13 mouse cellular contexts compared by ENCODE assay signal in the genomic region with DNA sequence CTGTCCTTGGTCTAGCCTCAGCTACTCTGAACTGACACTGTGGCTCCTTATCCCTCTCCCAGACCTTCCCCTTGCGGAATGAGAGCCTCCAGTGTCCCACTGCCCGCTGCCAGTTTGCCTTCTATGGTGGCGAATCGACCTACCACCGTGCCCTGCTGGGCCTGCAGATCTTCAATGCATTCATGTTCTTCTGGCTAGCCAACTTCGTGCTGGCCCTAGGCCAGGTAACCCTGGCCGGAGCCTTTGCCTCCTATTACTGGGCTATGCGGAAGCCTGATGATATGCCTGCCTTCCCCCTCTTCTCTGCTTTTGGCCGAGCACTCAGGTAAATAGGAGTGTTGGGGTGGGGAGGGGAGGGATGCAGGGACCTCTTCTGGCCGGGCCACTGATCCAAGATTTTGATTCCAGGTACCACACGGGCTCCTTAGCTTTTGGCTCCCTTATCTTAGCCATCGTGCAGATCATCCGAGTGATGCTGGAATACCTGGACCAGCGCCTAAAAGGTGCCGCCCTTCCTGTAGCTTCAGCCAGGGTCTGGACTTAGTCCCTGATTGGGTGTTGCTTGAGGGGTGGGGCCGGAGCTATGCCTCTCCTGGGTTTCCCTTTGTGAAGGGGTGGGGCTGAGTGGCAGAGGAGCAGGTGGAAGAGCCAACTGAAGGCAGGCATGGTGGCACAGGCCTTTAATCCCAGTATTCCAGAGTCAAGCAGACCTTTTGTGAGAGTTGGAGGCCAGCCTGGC. TPM values are rescaled to one million over a fixed set of nuclear protein-coding genes. Genes with fewer than 3 reads are reported as not detected.
DNase-seq lines count a peak whose midpoint lies in the region; ATAC-seq and TF ChIP-seq lines count a peak whose summit lies in the region.
"Had no signal": no experiment of that assay in that cellular context is flagged by ENCODE, and none has a peak within 500 bp of the region (broad histone marks: within the 10 kb centered on the region; RNA-seq: fewer than 3 reads in every experiment).

No protein-coding gene starts in this region.

- H3K4me3 ChIP-seq in heart, embryonic 12.5 days: no peak overlapping the region
- peak overlapping the region; percentile 63 for H3K4me3 ChIP-seq in E14TG2a.4 (replicated peaks; ENCODE audit: low read length)
- H3K4me3 ChIP-seq: liver, embryonic 13.5 days had no signal

- H3K4me1 ChIP-seq in heart, embryonic 12.5 days (replicated peaks): no peaks in the 10 kb centered on the region
- peaks cover 51% of the 10 kb centered on the region for H3K4me1 ChIP-seq in E14TG2a.4 (replicated peaks; ENCODE audit: low read depth, low read length)

- no peaks in the 10 kb centered on the region for H3K27me3 ChIP-seq in heart, embryonic 12.5 days (replicated peaks)
- H3K27me3 ChIP-seq in E14TG2a.4 (ENCODE audit: insufficient read depth, low read length): no peaks in the 10 kb centered on the region
- H3K27me3 ChIP-seq: liver, embryonic 13.5 days had no signal

- H3K4me2 ChIP-seq in heart, embryonic 12.5 days: no peak overlapping the region
- H3K4me2 ChIP-seq: liver, embryonic 13.5 days had no signal

- DNase-seq in heart, postnatal 14 days: peak; percentile 50 to 52
- DNase-seq in ZHBTc4 (ENCODE audit: low read depth, low spot score): peak; percentile 63
- peak; percentile 67 to 72 for DNase-seq in cerebellum, postnatal 36 days
- DNase-seq in spleen, adult 18-20 months: no peak
- no peak for DNase-seq in kidney, adult 9 months
- DNase-seq: kidney, postnatal 4 days; liver, embryonic 13.5 days; thymus, postnatal 14 days had no signal

- no peak overlapping the region for H3K9ac ChIP-seq in heart, embryonic 12.5 days
- H3K9ac ChIP-seq: liver, embryonic 13.5 days had no signal

- no peak for TF ChIP-seq CTCF in E14TG2a.4 (conservative IDR thresholded peaks at IDR 0.05; ENCODE audit: low read length)

- no peaks in the 10 kb centered on the region for H3K9me3 ChIP-seq in heart, embryonic 12.5 days (replicated peaks)
- H3K9me3 ChIP-seq in E14TG2a.4 (ENCODE audit: low read length): no peaks in the 10 kb centered on the region
- H3K9me3 ChIP-seq: liver, embryonic 13.5 days had no signal

- intact Hi-C loops in heart, postnatal 14 days (cut with DNase I): no loop called here

- H3K36me3 ChIP-seq in heart, embryonic 12.5 days: peaks cover 91% of the 10 kb centered on the region
- peaks cover 85% of the 10 kb centered on the region for H3K36me3 ChIP-seq in E14TG2a.4 (ENCODE audit: insufficient read depth, low read length)

- WGBS in heart, embryonic 12.5 days: 76% methylated on average over 16 of the region's 16 CpGs

- ATAC-seq in heart, embryonic 12.5 days (ENCODE audit: insufficient number of reproducible peaks, low FRiP score): no peak
- ATAC-seq: CD4-positive, CD25-positive, alpha-beta regulatory T cell, adult 4 months; inflammation-experienced regulatory T-cells, adult 6 months had no signal

- no peak overlapping the region for H3K27ac ChIP-seq in heart, embryonic 12.5 days (ENCODE audit: poor library complexity, severe bottlenecking)
- H3K27ac ChIP-seq: liver, embryonic 13.5 days had no signal

RNA-seq across cellular contexts. Expression of a gene that starts 20.9 kb away (rescaled TPM):
- total RNA-seq in heart, postnatal 14 days (2021): 10 to 100 TPM; 30.6 to 31.3 TPM
- polyA plus RNA-seq in heart, embryonic 12.5 days (2016; fragmentation: Nextera tagmentation; extraction: Ambion mirVana): 139 and 142 TPM in 2 replicates

RNA-seq across cellular contexts. Expression of a gene that starts 26.3 kb away (rescaled TPM):
- total RNA-seq in heart, postnatal 14 days (2021): 100 to 1,000 TPM; 105 to 116 TPM
- 69.1 and 73.6 TPM in 2 replicates for polyA plus RNA-seq in heart, embryonic 12.5 days (2016; fragmentation: Nextera tagmentation; extraction: Ambion mirVana)

RNA-seq across cellular contexts. Expression of a gene that starts 34.7 kb away (rescaled TPM):
- under 1 TPM in 1 of 2 experiments, not detected in 1; 0.12 TPM for total RNA-seq in heart, postnatal 14 days (2021)
- polyA plus RNA-seq in heart, embryonic 12.5 days (2016; fragmentation: Nextera tagmentation; extraction: Ambion mirVana): 0.23 and 0.58 TPM in 2 replicates
- polyA plus RNA-seq: heart, postnatal 0 days had no signal

RNA-seq across cellular contexts. Expression of a gene that starts 55.6 kb away (rescaled TPM):
- total RNA-seq in heart, postnatal 14 days (2021): 10 to 100 TPM; 17.9 to 21.1 TPM
- 88.5 and 89.2 TPM in 2 replicates for polyA plus RNA-seq in heart, embryonic 12.5 days (2016; fragmentation: Nextera tagmentation; extraction: Ambion mirVana)

RNA-seq across cellular contexts. Expression of a gene that starts 59.0 kb away (rescaled TPM):
- 10 to 100 TPM; 17.0 to 22.6 TPM for total RNA-seq in heart, postnatal 14 days (2021)
- 11.9 and 13.6 TPM in 2 replicates for polyA plus RNA-seq in heart, embryonic 12.5 days (2016; fragmentation: Nextera tagmentation; extraction: Ambion mirVana)

Comparison
In these comparisons a context has a peak if more than half of its experiments do, and no peak if none do; other contexts are left out.
1. DNase-seq: peak in heart, postnatal 14 days (2 of 2), ZHBTc4 (single experiment) and cerebellum, postnatal 36 days (2 of 2); none in spleen, adult 18-20 months (0 of 2) and kidney, adult 9 months (single experiment).